Mouse (Mus musculus) forebrain, embryonic 14.5 days (tissue): ENCODE measurements around the gene Tmub2. TPM values are rescaled to one million over a fixed set of nuclear protein-coding genes. Genes with fewer than 3 reads are reported as not detected.

Experiments used
- ATAC-seq: fragments of 200-750 bp; cut with Nextera tagmentation; 2 replicates; pipeline ENCODE4 v1.8.0; 2017; ENCODE audit warnings: mild to moderate bottlenecking, moderate library complexity
- DNase-seq: peaks from one replicate; pipeline ENCODE4 v3.0.0-alpha.2; 2015; ENCODE audit warnings: low spot score
- H3K27ac ChIP-seq: fragments of 300-500 bp; sonication (generic); 2 replicates; pipeline ENCODE4 v1.5.1; 2014; ENCODE audit warnings: low read depth, mild to moderate bottlenecking, control low read depth, low read length, moderate library complexity
- H3K27me3 ChIP-seq: fragments of 300-500 bp; sonication (generic); replicated peaks from 2 replicates; pipeline ENCODE4 v1.6.1; 2014; ENCODE audit warnings: low read length, control low read depth, mixed read lengths; ENCODE audit not compliant: control insufficient read depth, insufficient read depth
- H3K36me3 ChIP-seq: fragments of 300-500 bp; sonication (generic); 2 replicates; pipeline ENCODE4 v1.6.1; 2014; ENCODE audit warnings: low read length, control low read depth; ENCODE audit not compliant: control insufficient read depth, insufficient read depth
- H3K4me1 ChIP-seq: fragments of 300-500 bp; sonication (generic); 2 replicates; pipeline ENCODE4 v1.6.1; 2014; ENCODE audit warnings: antibody characterized with exemption, low read length, control low read depth; ENCODE audit not compliant: control insufficient read depth, insufficient read depth
- H3K4me2 ChIP-seq: fragments of 300-500 bp; sonication (generic); 2 replicates; pipeline ENCODE4 v1.6.1; 2014; ENCODE audit warnings: mild to moderate bottlenecking, control low read depth, low read length
- H3K4me3 ChIP-seq: fragments of 300-500 bp; sonication (generic); 2 replicates; pipeline ENCODE4 v1.5.1; 2014; ENCODE audit warnings: low read depth, low read length, control low read depth
- H3K9ac ChIP-seq: fragments of 300-500 bp; sonication (generic); 2 replicates; pipeline ENCODE4 v1.6.1; 2014; ENCODE audit warnings: mild to moderate bottlenecking, low read length, control low read depth, moderate library complexity
- H3K9me3 ChIP-seq: fragments of 300-500 bp; sonication (generic); replicated peaks from 2 replicates; pipeline ENCODE4 v1.6.1; 2016; ENCODE audit warnings: low read length, control low read depth, mixed read lengths; ENCODE audit not compliant: control insufficient read depth
- WGBS: fragments of 180-500 bp; shearing (Covaris S2); extraction: QIAGEN DNeasy Blood & Tissue Kit; methylation state at CpG from one replicate; pipeline ENCODE4 v1.1.7; 2014; 5-methylcytosine and 5-hydroxymethylcytosine counted together
- polyA plus RNA-seq: library from polyadenylated mRNA; unstranded; fragments of >200 nt; fragmentation: Nextera tagmentation; extraction: Ambion mirVana; gene quantifications from 2 replicates; pipeline ENCODE4 v1.2.1, GENCODE M21; 2014

The Tmub2 gene
- polyA plus RNA-seq, 1 experiment from 2014 or later: 74.4 TPM

DNA sequence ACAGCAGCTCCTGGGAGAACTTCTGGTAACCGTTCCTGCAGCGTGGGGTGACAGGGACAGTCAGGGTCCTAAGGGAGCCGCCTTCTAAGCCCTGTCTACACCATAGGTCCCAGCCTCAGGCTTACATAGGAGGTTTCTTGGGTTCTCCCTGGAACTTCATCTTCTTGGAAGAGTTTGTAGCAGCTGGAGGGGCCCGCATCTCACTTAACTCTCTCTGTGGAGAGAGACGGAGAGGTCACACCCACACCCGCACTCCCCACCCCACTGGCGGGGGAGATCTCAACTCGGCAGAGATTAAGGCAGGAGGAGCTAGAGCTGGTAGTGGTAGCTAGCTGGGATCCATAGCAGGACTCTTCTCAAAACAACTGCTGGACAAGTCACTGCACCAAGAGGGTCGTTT lies 23.4 kb downstream of the Tmub2 start:
- ATAC-seq (no peak), DNase-seq (no peak)
- Histone ChIP-seq H3K4me1 (no peaks in the 10 kb centered on the region; the same call in 1 of the 2 replicates), H3K4me3 (no peak overlapping the region), H3K27ac (no peak overlapping the region), H3K36me3 (peaks cover 72% of the 10 kb centered on the region), H3K9me3 (no peaks in the 10 kb centered on the region), H3K4me2 (no peak overlapping the region), H3K9ac (no peak overlapping the region), H3K27me3 (no peaks in the 10 kb centered on the region)
- 83% methylated on average over 9 of the region's 9 CpGs for WGBS

DNA sequence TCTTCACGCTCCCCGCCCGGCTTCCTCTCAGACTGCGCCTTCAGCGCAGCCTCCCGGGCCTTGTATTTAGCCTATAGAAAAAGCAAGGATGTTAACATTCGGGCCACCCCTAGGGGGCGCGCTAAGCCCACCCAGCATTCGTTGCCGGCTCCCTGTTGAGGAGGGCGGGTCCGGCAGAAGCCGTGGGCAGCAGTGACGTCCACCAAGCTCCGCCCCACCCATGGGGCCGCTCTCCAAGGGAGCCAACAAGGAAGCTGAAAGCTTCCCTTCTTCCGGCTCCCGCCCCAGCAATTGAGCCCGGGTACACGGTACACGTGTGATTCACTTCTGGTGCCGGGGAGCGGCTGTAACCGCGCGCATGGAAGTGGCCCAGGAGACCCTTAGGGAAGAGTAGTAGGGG lies 24.2 kb downstream of the Tmub2 start:
- Histone ChIP-seq H3K27ac (peak overlapping the region; percentile 58; the same call in 1 of the 2 replicates), H3K4me3 (peak overlapping the region; percentile 20), H3K36me3 (peaks cover 81% of the 10 kb centered on the region), H3K4me2 (peak overlapping the region; percentile 51), H3K9me3 (no peaks in the 10 kb centered on the region), H3K9ac (peak overlapping the region; percentile 38), H3K4me1 (no peaks in the 10 kb centered on the region; the same call in 1 of the 2 replicates), H3K27me3 (no peaks in the 10 kb centered on the region)
- ATAC-seq (peak; percentile 97), DNase-seq (peak; percentile 98)
- under 1% methylated on average over 27 of the region's 27 CpGs for WGBS

DNA sequence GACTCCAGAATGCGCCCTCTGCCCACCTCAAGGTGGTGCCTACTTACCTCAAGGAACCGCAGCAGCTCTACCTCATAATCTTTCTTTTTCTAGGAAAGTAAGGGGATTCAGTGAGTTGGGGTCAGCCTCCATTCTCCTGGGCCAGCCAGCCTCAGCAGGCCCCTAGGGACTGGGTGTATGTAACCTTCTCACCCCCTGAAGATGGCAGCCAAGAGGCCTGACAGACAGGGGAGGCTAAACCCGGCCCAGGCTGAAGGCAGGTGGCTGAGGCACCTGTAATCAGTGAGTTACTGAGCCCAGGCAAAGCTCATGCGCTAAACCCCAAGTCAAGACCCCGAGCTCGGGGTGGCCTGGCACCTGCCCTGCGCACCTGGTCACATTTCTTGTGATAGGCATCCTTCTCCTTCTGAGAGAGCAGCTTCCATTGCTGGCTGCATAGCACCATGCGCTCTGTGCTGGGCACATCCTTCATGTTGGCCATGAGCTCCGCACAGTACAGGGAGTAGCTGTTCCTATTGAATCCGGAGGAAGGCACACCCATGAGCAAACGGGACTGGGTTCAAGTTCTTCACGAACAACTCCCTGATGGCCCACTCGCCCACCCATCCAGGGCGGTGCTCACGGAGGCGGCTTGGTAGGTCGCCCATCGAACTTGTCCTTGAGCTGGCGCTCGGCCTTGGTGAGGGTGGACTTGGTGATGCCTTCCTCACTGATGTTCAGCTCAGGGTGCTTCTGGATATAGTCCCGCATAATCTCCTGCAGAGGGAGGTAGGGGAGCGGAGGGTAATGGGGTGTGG lies 25.3 kb downstream of the Tmub2 start:
- Histone ChIP-seq H3K36me3 (peaks cover 88% of the 10 kb centered on the region), H3K4me2 (peak overlapping the region; percentile 51), H3K9ac (peak overlapping the region; percentile 38), H3K27me3 (no peaks in the 10 kb centered on the region), H3K27ac (0 out of 2 replicates have a peak overlapping the region, but pooled peaks have one; percentile 58), H3K4me1 (no peaks in the 10 kb centered on the region; the same call in 1 of the 2 replicates), H3K9me3 (no peaks in the 10 kb centered on the region), H3K4me3 (0 out of 2 replicates have a peak overlapping the region, but pooled peaks have one; percentile 20)
- ATAC-seq: no peak
- WGBS: 87% methylated on average over 22 of the region's 22 CpGs
- DNase-seq: no peak

DNA sequence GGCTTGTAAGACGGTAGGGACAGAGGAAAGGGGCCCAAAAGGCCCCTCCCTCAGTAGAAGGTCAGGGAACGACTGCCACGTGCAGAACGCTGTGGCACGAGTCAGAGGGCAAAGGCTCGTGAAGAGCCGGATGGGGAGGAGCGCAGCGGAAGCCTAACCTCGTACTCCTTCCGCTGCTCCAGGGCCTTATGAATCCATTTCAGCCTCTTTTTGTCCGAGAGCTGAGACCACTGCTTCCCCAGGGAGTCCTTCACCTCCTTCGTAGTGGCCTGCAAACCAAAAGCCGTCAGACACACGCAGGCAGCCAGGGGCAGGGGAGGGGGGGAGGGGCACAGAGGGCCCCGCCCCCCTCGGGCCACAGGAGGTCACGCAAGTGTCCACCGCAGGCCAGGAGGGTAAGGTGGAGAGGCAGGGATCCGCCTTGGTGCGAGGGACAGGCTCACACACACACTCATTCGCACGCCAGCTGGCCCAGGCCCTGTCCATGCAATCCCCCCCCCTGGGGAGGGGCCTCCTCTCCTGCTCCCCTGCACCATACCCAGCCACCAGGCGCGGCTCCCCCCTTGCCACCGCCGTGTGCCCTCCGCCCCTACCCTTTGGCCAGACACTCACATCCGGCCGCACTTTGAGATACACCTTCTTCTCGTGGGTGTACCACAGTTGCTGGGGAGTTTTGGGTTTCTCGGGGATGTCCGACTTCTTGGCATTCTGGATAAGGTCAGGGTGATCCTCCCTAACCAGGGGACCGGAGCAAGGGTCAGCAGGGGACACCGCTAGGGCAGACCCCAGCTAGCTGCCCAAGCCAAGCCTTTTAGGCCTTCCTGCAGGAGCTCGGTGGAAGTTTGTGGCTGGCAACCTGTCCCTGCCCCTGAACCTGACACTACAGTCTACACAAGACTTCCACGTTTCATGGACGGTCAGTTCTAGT lies 26.3 kb downstream of the Tmub2 start:
- ATAC-seq (no peak), DNase-seq (no peak)
- Histone ChIP-seq H3K36me3 (peaks cover 86% of the 10 kb centered on the region), H3K27ac (no peak overlapping the region), H3K9ac (no peak overlapping the region), H3K27me3 (no peaks in the 10 kb centered on the region), H3K4me2 (no peak overlapping the region), H3K4me3 (no peak overlapping the region), H3K9me3 (no peaks in the 10 kb centered on the region), H3K4me1 (peaks cover 6% of the 10 kb centered on the region; the same call in 1 of the 2 replicates)
- WGBS: 48% methylated on average over 37 of the region's 38 CpGs

DNA sequence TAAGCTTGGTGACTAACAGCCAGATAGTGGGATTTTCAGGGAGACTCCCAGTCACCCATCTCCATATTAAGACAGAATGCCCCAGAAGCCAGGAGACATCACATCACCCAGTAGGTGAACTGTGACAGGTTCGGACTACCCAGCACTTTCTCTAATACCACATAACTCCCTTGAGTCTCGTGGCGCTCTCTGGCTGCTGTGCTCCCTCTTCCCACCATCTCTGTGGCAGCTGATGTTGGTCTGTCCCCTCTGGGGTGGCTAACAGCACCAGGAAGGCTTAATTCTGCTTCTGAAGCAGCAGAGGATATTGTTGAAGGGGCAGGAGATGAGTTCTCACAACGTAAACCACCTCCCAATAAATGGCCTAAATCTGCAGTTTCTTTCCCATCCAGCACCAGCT lies 27.2 kb downstream of the Tmub2 start:
- peaks cover 10% of the 10 kb centered on the region; the same call in 1 of the 2 replicates for H3K4me1 ChIP-seq
- no peaks in the 10 kb centered on the region for H3K9me3 ChIP-seq
- no peak overlapping the region for H3K4me3 ChIP-seq
- H3K4me2 ChIP-seq: no peak overlapping the region
- WGBS: 87% methylated on average over 4 of the region's 4 CpGs
- DNase-seq (no peak), ATAC-seq (no peak)
- no peaks in the 10 kb centered on the region for H3K27me3 ChIP-seq
- H3K9ac ChIP-seq: no peak overlapping the region
- peaks cover 76% of the 10 kb centered on the region for H3K36me3 ChIP-seq
- no peak overlapping the region for H3K27ac ChIP-seq

DNA sequence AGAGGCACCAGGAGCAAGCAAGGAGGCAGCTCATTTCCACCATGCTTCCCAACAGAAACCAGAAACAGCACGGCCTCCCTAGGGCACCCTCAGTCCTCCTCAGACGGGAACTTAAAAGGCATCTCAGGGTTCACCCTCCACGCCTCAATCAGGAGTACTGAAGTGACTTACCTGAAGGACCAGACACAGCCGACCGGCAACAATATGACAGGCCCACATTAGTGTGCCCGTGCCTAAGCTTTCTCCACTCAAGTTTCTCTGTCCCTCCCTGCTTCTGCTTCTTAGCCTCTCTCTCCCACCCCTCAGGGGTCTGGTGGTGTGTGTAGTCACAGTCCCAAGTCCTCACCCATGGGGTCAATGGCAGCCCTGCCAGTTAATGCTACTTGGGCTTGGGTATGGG lies 27.9 kb downstream of the Tmub2 start:
- H3K4me3 ChIP-seq: no peak overlapping the region
- H3K27ac ChIP-seq: no peak overlapping the region
- peaks cover 70% of the 10 kb centered on the region for H3K36me3 ChIP-seq
- no peak for ATAC-seq
- H3K4me2 ChIP-seq: no peak overlapping the region
- no peak for DNase-seq
- no peaks in the 10 kb centered on the region for H3K9me3 ChIP-seq
- H3K4me1 ChIP-seq: peaks cover 10% of the 10 kb centered on the region; the same call in 1 of the 2 replicates
- no peak overlapping the region for H3K9ac ChIP-seq
- no peaks in the 10 kb centered on the region for H3K27me3 ChIP-seq
- 89% methylated on average over 6 of the region's 6 CpGs for WGBS

DNA sequence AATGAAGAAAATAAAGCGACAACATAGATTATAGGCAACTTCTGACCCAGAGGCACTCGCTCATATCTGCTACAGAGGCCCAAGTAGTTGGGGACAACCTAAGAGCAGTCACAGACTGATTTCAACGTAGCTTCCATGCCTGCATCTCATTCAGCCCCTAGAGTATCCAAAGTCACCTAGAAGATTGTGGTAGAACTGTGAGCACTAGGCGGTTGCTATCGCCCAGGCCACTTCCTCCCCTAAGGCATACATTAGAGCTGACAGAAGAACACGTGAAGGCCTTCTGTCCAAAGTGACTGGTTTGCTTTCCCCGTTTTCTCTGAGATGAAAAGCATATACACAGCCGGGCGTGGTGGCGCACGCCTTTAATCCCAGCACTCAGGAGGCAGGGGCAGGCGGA lies 29.6 kb downstream of the Tmub2 start:
- ATAC-seq: no peak
- H3K9ac ChIP-seq: no peak overlapping the region
- peaks cover 62% of the 10 kb centered on the region for H3K36me3 ChIP-seq
- WGBS: 91% methylated on average over 12 of the region's 12 CpGs
- no peak overlapping the region for H3K27ac ChIP-seq
- H3K4me1 ChIP-seq: peaks cover 10% of the 10 kb centered on the region; the same call in 1 of the 2 replicates
- no peaks in the 10 kb centered on the region for H3K27me3 ChIP-seq
- no peak for DNase-seq
- no peak overlapping the region for H3K4me2 ChIP-seq
- no peak overlapping the region for H3K4me3 ChIP-seq
- H3K9me3 ChIP-seq: no peaks in the 10 kb centered on the region

DNA sequence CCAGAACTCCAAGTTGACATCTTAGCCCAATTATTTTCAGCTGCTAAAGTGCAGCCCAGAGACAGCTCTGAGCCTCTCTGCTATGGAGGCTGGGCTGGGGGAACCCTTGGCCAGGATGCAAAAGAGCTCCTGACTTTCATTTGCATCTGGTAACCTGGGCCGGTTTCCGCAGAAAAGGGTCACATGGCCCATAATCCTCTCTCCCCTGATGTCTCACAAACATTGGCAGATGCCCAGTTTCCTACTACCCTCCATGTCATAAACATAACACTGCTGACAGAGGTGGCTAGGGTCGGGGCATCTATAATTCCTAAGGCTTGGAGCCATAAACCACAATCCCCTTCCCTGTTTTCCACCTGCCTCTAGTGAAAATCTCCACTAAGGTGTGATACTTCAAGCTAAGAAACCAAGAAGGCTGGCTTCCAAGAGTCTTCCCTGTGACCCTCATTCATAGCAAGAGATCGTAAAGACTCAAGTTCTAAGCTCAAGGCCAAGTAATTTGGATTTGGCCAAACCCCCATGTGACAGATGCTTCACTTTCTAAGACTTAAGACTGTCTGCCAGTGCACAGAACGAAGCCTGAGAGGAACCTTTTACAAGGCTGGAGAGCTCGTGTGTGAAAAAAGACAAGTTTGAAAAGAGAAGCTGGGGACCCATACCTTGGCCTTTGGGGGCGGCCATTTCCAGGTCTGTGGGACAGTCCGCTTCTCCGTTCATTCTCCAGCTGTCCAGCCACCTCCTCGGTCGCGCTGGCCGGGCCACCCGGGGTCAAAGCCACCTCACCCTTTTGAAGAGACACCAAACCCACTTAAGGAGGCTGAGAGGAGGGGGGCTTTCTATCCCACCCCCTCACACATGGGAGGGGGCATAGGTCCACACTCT lies 31.2 kb downstream of the Tmub2 start:
- DNase-seq (peak; percentile 45), ATAC-seq (no peak)
- H3K36me3 ChIP-seq: peaks cover 46% of the 10 kb centered on the region
- H3K4me1 ChIP-seq: peaks cover 12% of the 10 kb centered on the region; the same call in 1 of the 2 replicates
- H3K9me3 ChIP-seq: no peaks in the 10 kb centered on the region
- H3K27me3 ChIP-seq: no peaks in the 10 kb centered on the region
- WGBS: 8% methylated on average over 14 of the region's 14 CpGs
- peak overlapping the region; percentile 100 for H3K9ac ChIP-seq
- peak overlapping the region; percentile 95 for H3K4me2 ChIP-seq
- H3K27ac ChIP-seq: peak overlapping the region; percentile 99; the same call in 1 of the 2 replicates
- peak overlapping the region; percentile 100 for H3K4me3 ChIP-seq
